Mouse (Mus musculus): ENCODE measurements at regions not wholly inside any gene's neighbourhood (a gene's known extent, or its start where the extent isn't known, plus 50 kb on each side); places are given as distances from the start of the nearest gene placed in this dataset.

- TF ChIP-seq CTCF (IDR thresholded peaks at IDR 0.05; ENCODE audit: insufficient read depth, low read length) (no peak), POLR2A (IDR thresholded peaks at IDR 0.05; ENCODE audit: borderline replicate concordance, extremely low read depth, low read depth, low read length) (no peak)
These were observed 78.1 kb upstream of the Stt3b start for GRCm38 (mm10) chr9:115388361-115388759.
